Mouse (Mus musculus) cerebellum, adult 2 months (tissue): Measurements from ENCODE around the gene Syce2.

Source experiments
- CTCF ChIP-seq: fragments of 200-500 bp; IDR thresholded peaks from 2 replicates; pipeline ENCODE4 v1.5.1; 2011; ENCODE audit warnings: low read depth, mild to moderate bottlenecking, control low read depth, low read length, moderate library complexity, borderline replicate concordance; ENCODE audit not compliant: insufficient read depth
- POLR2A ChIP-seq: fragments of 200-500 bp; IDR thresholded peaks from 2 replicates; pipeline ENCODE4 v1.6.1; 2011; ENCODE audit warnings: low read length, control low read depth, borderline replicate concordance; ENCODE audit not compliant: insufficient read depth

DNA sequence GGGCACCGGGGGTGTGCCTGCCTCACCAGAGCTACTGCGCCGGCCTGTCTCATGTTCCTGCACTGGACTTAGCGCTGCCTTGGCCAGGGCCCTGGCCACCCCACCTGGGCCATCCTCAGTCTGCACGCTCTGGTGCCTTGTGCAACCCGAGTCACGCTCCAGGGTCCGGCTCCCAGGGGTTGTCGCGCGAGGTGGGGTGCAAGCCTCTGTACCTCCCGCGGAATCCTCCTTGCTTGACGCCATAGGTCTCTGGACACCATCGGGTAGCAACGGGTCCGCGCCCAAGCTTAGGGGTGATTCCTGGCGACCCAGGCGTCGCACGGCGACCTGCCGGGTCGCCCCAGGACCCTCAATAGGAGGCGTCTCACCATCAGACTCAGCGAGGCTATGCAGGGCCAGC lies 40.5 kb downstream of the Syce2 start:
- TF ChIP-seq CTCF (no peak), POLR2A (no peak)
